Mouse (Mus musculus): ENCODE data around the gene Cd4. TPM values are rescaled to one million over a fixed set of nuclear protein-coding genes. Genes with fewer than 3 reads are reported as not detected.
A peak's percentile ranks its signal among the peaks of the same experiment; 100 is the strongest.

The Cd4 gene
- 0.17 TPM in 1 of 2 replicates, not detected in the other for polyA plus RNA-seq (2015; fragmentation: Nextera tagmentation; extraction: Ambion mirVana)

DNA sequence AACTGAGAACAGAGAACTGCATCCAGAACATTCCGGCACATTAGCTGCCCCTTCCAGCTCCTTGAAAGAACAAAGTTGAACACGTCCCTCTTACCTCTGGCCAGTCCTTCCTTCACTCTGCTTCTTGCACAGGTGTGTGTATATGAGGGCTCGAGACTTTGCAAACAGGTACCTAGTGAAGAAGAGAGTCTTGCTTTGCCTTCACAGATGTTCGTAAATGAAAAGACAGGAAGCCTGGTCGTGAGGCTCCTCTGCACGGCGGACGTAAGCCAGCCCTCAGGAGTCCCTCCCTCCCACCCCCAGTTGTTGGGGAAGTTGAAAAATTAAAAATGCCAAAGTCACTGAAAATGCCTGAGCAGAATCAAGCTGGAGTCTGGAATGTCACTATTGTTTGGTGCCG lies at the start of gene Cd4:
Cd4 (minus strand) TSS at position 236 of the 400 bp plus-strand sequence.
- Histone ChIP-seq H3K9me3 (replicated peaks) (no peaks in the 10 kb centered on the region), H3K9ac (no peak within 1 kb of the TSS), H3K36me3 (no peaks in the 10 kb centered on the region), H3K27me3 (no peaks in the 10 kb centered on the region), H3K4me2 (no peak within 1 kb of the TSS), H3K4me1 (replicated peaks) (no peaks in the 10 kb centered on the region), H3K27ac (no peak within 1 kb of the TSS), H3K4me3 (replicated peaks) (no peak within 1 kb of the TSS)
- DNase-seq (no peak), ATAC-seq (ENCODE audit: low read depth) (no peak)
- 61% methylated on average over 9 of the region's 9 CpGs for WGBS (ENCODE audit: insufficient replicate concordance)

DNA sequence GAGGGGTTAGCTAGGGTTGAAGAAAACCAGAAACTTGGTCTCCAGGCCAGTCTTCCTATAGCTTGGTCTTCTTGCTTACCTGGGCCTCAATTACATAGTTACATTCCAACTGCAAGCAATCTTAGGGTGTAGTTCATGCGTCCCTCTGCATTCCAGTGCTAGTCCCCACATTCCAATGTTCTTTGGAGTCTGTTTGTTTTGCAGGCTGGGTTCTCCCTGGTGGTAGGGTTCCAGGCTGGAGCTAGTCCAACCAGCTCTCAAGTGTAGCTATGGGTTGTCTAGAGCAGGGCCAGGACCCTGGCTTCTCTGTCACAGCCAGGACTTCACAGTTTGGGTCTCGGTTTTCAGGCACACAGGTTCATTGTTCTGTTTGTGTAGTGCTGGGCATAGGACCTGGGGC lies 49.5 kb upstream of the Cd4 start:
- DNase-seq = no peak
- WGBS (ENCODE audit: insufficient replicate concordance) = 77% methylated on average over 2 of the region's 2 CpGs
- H3K36me3 ChIP-seq = peaks cover 62% of the 10 kb centered on the region

DNA sequence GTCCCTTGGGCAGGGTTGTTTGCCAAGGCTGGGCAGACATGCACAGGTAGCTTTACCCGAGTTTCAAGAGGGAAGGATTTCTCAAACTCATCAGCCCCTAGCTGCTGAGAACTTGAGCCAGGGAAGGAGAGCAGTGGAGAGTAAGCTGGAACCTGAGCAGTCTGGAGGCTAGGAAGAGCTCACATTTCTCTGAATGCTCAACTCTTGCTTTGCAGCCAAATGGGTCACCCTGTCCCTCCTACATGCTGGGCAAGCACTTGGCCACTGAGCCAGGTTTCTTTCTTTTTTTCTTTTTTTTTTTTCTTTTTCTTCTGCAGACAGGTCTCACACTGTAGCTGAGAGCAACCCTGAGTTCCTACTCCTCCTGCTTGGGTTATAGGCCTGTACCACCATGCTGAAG lies 48.7 kb upstream of the Cd4 start:
- Histone ChIP-seq H3K4me1 (replicated peaks) (peaks cover 27% of the 10 kb centered on the region), H3K4me2 (no peak overlapping the region), H3K27me3 (no peaks in the 10 kb centered on the region), H3K9ac (no peak overlapping the region), H3K36me3 (peaks cover 65% of the 10 kb centered on the region), H3K4me3 (replicated peaks) (no peak overlapping the region), H3K27ac (no peak overlapping the region), H3K9me3 (replicated peaks) (no peaks in the 10 kb centered on the region)
- WGBS (ENCODE audit: insufficient replicate concordance) = 55% methylated on average over 1 of the region's 1 CpGs
- no peak for ATAC-seq (ENCODE audit: low read depth)
- DNase-seq = no peak

More for the DNA sequence above, 49.5 kb upstream of the Cd4 start:
- H3K4me2 ChIP-seq = no peak overlapping the region
- no peak for ATAC-seq (ENCODE audit: low read depth)
- H3K27me3 ChIP-seq = no peaks in the 10 kb centered on the region
- peaks cover 20% of the 10 kb centered on the region for H3K4me1 ChIP-seq (replicated peaks)
- no peak overlapping the region for H3K27ac ChIP-seq
- H3K4me3 ChIP-seq (replicated peaks) = no peak overlapping the region
- no peak overlapping the region for H3K9ac ChIP-seq
- H3K9me3 ChIP-seq (replicated peaks) = no peaks in the 10 kb centered on the region

DNA sequence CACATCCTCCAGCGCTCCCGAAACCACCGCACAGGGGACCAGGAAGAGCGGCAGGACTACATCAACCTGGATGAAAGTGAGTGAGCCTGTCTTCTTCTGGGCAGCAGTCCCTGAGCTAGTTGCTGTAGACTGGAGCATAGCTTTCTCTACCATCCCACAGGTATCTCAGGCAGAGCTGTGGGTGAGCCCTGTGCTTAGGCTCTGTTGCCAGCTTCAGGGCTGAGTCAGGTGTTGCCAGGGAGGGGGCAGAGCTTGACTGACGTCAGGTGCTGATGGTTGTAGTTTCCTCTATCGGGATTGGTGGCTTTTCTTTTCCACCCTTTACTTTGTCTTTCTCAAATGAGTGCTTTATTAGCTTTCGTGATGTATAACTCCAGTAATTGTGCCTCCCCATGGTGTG lies 46.6 kb upstream of the Cd4 start:
- Histone ChIP-seq H3K4me3 (replicated peaks) (no peak overlapping the region), H3K27ac (no peak overlapping the region), H3K4me2 (no peak overlapping the region), H3K36me3 (peaks cover 65% of the 10 kb centered on the region), H3K27me3 (no peaks in the 10 kb centered on the region), H3K4me1 (replicated peaks) (peaks cover 37% of the 10 kb centered on the region), H3K9ac (no peak overlapping the region), H3K9me3 (replicated peaks) (no peaks in the 10 kb centered on the region)
- DNase-seq = no peak
- no peak for ATAC-seq (ENCODE audit: low read depth)
- 88% methylated on average over 7 of the region's 7 CpGs for WGBS (ENCODE audit: insufficient replicate concordance)

DNA sequence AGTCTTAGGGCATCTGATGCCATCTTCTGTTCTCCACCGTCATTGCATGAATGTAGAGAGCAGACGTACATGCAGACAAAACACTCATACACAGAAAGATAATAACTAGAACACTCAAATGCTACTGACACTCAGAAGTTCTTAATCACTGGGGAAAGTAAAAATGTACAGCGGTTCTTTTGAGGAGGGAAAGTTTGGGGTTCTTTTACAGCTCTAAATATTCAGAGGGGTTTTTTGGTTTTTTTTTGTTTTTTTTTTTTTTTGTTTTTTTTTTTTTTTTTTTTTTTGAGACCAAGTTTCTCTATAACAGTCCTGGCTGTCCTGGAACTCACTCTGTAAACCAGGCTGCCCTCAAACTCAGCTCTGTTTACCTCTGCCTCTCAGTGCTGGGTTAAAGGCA lies 45.1 kb upstream of the Cd4 start:
- H3K36me3 ChIP-seq = peaks cover 55% of the 10 kb centered on the region
- peaks cover 42% of the 10 kb centered on the region for H3K4me1 ChIP-seq (replicated peaks)
- no peak overlapping the region for H3K4me3 ChIP-seq (replicated peaks)
- no peaks in the 10 kb centered on the region for H3K27me3 ChIP-seq
- 79% methylated on average over 3 of the region's 3 CpGs for WGBS (ENCODE audit: insufficient replicate concordance)
- ATAC-seq (ENCODE audit: low read depth) = no peak
- DNase-seq = no peak
- no peak overlapping the region for H3K9ac ChIP-seq
- 0 out of 2 replicates have a peak overlapping the region, but pooled peaks have one; percentile 86 for H3K4me2 ChIP-seq
- no peak overlapping the region for H3K27ac ChIP-seq
- H3K9me3 ChIP-seq (replicated peaks) = no peaks in the 10 kb centered on the region

DNA sequence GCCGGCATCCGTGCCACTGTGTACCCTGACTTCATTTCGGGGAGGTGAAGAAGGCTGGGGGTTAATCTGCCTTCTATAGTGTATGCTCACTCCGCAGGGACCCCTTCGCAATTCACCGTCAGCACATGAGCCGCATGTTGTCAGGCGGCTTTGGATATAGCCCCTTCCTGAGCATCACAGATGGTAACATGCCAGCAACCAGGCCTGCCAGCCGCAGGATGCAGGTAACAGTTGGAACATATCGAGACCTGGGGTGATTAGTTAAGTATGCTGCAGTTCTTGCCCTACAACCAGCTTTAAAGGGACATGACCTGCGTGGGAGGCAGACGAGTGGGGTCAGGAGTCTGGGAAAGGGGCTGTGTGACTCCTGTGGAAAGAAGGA lies 44.3 kb upstream of the Cd4 start:
- H3K4me3 ChIP-seq (replicated peaks) = peak overlapping the region; percentile 98
- DNase-seq (no peak), ATAC-seq (ENCODE audit: low read depth) (no peak)
- 60% methylated on average over 12 of the region's 12 CpGs for WGBS (ENCODE audit: insufficient replicate concordance)
- peaks cover 42% of the 10 kb centered on the region for H3K4me1 ChIP-seq (replicated peaks)
- peak overlapping the region; percentile 86 for H3K4me2 ChIP-seq
- no peaks in the 10 kb centered on the region for H3K9me3 ChIP-seq (replicated peaks)
- H3K9ac ChIP-seq = peak overlapping the region; percentile 97
- peaks cover 48% of the 10 kb centered on the region for H3K36me3 ChIP-seq
- no peaks in the 10 kb centered on the region for H3K27me3 ChIP-seq
- peak overlapping the region; percentile 90 for H3K27ac ChIP-seq

DNA sequence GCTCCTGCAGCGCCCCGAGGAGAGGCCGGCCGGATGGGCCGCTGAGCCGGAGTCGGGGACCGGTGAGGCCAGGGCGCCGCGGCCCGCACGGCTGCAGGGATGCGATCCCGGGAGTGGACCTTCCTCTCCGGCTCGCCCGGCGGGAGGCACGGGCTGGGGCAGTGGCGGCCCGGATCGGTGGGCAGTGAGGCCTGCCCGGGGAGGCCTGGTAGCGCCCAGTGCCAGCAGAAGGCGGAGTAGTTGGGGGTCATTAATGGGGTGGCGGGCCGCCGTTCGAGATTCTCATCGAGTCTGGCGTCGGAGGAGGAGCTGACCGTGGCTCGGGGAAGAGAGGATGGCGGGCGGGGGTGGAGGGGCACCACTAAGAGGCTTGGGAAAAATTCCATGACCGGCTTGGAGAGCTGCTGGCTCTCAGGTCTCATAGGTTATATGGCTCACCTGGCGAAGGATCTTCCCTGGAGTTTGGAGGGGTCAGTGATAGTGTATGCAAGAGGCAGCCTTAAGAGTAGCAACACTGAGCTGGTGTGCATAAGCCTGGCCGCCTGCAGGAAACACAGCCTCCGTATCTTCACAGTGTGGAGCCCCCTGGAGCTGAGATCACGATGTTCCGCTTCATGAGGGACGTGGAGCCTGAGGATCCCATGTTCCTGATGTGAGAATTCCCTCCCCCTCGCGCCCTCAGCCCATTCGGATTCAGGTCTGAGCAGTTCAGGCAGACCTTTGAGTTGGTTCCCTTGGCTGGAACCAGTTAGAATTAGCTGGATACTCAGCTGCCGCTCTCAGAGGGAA lies 43.7 kb upstream of the Cd4 start:
- Histone ChIP-seq H3K4me3 (replicated peaks) (peak overlapping the region; percentile 98), H3K9ac (peak overlapping the region; percentile 97), H3K27ac (peak overlapping the region; percentile 90), H3K4me2 (peak overlapping the region; percentile 86), H3K9me3 (replicated peaks) (no peaks in the 10 kb centered on the region), H3K36me3 (peaks cover 43% of the 10 kb centered on the region), H3K27me3 (no peaks in the 10 kb centered on the region), H3K4me1 (replicated peaks) (peaks cover 42% of the 10 kb centered on the region)
- DNase-seq (peak; percentile 29), ATAC-seq (ENCODE audit: low read depth) (0 out of 2 replicates have a peak, but pooled peaks have one; percentile 4)
- 2% methylated on average over 46 of the region's 48 CpGs for WGBS (ENCODE audit: insufficient replicate concordance)

DNA sequence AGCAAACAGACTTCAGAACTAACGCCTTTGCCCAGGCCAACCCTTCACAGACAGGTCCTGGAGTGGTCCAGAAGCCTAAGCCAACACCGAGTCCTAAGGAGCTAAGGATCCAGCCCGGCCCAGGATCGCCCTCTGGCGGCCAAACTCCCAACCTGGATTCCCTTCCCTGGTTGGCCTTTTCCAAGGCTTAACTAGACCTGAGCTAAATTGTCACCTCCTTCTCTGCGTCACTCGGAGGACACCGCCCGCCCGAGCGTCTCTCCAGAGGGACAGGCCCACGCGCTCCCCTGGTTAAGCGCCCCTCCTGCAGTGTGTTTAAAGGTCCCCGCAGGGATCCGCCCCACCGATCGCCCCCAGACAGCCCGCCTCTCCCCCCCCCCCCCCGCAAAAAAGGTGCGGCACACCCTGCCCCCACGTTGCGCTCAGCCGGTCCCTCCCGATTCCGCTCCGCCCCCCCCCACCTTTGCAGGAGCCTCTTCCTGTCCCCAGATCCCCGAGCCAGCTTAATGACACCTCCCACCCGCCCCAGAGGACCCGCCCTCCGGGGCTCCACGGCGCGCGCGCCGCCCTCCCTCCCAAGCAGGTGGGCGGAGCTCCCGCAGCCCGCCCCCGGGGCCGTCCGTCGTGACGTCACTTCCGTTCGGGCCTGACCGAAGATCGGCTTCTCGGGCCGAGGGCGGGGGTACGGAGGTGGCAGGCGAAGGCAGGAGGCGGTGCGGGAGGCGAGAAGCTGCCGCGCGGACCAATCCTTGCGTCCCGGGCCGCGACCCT lies 42.9 kb upstream of the Cd4 start, which contains the start of gene Mlf2:
Mlf2 (plus strand) TSS at position 633 of the 771 bp plus-strand sequence.
- peak; percentile 93 for DNase-seq
- peak within 1 kb of the TSS; percentile 90 for H3K27ac ChIP-seq
- H3K4me2 ChIP-seq = peak within 1 kb of the TSS; percentile 86
- peak within 1 kb of the TSS; percentile 97 for H3K9ac ChIP-seq
- 0 out of 2 replicates have a peak, but pooled peaks cover 2% of the 10 kb centered on the region for H3K27me3 ChIP-seq
- peaks cover 35% of the 10 kb centered on the region for H3K36me3 ChIP-seq
- H3K4me1 ChIP-seq (replicated peaks) = peaks cover 44% of the 10 kb centered on the region
- no peaks in the 10 kb centered on the region for H3K9me3 ChIP-seq (replicated peaks)
- peak within 1 kb of the TSS; percentile 98 for H3K4me3 ChIP-seq (replicated peaks)
- under 1% methylated on average over 55 of the region's 64 CpGs for WGBS (ENCODE audit: insufficient replicate concordance)
- peak; percentile 89 for ATAC-seq (ENCODE audit: low read depth)

DNA sequence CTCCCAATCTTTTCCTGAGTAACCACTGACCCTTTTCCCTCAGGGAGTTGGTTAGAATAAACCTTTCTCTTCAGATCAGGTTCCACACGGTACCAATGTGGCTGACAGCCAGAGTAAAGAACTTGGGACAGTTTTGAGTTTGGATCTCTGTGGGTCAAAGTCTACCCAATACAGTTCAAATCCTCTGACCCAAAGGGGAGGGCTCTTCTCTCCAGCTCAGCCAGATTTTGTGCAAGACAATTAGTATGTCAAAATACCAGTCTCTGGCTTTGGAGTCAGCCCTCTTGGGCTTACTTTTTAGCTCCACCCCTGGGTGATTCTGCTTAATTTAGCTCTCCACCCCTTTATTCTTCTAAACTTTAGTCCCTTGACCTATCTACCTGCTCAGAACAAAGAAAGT lies 42.2 kb upstream of the Cd4 start:
- peak overlapping the region; percentile 98 for H3K4me3 ChIP-seq (replicated peaks)
- peak overlapping the region; percentile 77 for H3K9ac ChIP-seq
- peaks cover 44% of the 10 kb centered on the region for H3K4me1 ChIP-seq (replicated peaks)
- H3K4me2 ChIP-seq = peak overlapping the region; percentile 86
- H3K9me3 ChIP-seq (replicated peaks) = no peaks in the 10 kb centered on the region
- 0 out of 2 replicates have a peak, but pooled peaks cover 4% of the 10 kb centered on the region for H3K27me3 ChIP-seq
- DNase-seq = no peak
- 71% methylated on average over 1 of the region's 1 CpGs for WGBS (ENCODE audit: insufficient replicate concordance)
- peak overlapping the region; percentile 87 for H3K27ac ChIP-seq
- H3K36me3 ChIP-seq = peaks cover 28% of the 10 kb centered on the region
- ATAC-seq (ENCODE audit: low read depth) = no peak

DNA sequence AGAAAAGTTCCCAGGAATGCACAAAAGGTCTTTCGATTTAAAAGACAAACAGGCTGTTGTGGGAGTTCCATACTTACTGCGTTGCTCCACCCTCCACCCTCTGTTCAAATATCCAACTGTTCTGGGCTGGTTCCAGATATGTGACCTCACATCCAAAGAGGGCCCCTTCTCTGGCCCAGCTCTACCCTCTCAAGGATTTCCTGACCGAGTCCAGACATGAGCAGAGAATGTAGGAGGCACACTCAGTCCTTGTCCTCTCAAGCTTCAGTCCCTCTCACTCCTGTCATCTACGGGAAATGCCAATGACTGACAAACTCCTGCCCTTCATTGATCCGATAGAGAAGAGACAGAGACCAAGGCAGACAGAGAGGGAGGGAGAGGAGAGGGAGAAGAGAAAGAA lies 37.9 kb upstream of the Cd4 start:
- ATAC-seq (ENCODE audit: low read depth) (no peak), DNase-seq (no peak)
- Histone ChIP-seq H3K9ac (no peak overlapping the region), H3K36me3 (no peaks in the 10 kb centered on the region), H3K4me3 (replicated peaks) (no peak overlapping the region; the same call in 1 of the 2 replicates), H3K4me1 (replicated peaks) (peaks cover 20% of the 10 kb centered on the region), H3K27me3 (peaks cover 16% of the 10 kb centered on the region), H3K4me2 (peak overlapping the region; percentile 19; the same call in 1 of the 2 replicates), H3K27ac (peak overlapping the region; percentile 64), H3K9me3 (replicated peaks) (no peaks in the 10 kb centered on the region)
- WGBS (ENCODE audit: insufficient replicate concordance) = 31% methylated on average over 5 of the region's 5 CpGs

DNA sequence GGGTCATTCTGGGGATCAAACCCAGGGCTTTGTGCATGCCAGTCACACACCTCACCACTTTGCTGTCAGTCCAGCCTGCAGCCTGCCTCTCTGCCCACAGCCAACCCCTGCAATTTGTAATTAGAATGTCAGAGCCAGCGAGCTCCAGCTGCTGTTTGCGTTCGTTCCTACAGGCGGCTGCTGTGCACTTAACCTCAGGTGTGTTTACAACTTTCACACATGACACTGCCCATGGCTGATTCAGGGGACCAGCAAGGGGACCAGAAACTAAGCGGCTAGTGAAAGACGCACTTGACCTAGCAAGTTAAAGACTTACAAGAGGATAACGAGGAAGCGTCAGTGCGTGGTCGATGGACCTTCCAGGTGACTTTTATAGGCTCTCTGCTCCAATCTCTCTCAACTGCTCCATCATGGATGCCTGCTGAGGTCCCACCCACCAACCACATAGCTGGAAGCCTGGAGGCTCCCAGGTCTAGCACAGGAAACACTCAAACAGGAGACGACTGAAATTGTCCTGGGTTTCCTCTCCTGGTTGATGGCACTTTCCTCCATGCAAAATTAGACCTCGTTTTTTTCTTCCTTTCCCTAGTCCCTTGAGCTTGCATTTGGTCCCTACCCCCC lies 37.3 kb upstream of the Cd4 start:
- peak overlapping the region; percentile 19; the same call in 1 of the 2 replicates for H3K4me2 ChIP-seq
- ATAC-seq (ENCODE audit: low read depth) (no peak), DNase-seq (no peak)
- H3K36me3 ChIP-seq = no peaks in the 10 kb centered on the region
- H3K4me1 ChIP-seq (replicated peaks) = peaks cover 23% of the 10 kb centered on the region
- no peaks in the 10 kb centered on the region for H3K9me3 ChIP-seq (replicated peaks)
- H3K27ac ChIP-seq = peak overlapping the region; percentile 50
- H3K9ac ChIP-seq = no peak overlapping the region
- peaks cover 22% of the 10 kb centered on the region for H3K27me3 ChIP-seq
- 40% methylated on average over 12 of the region's 12 CpGs for WGBS (ENCODE audit: insufficient replicate concordance)
- no peak overlapping the region; the same call in 1 of the 2 replicates for H3K4me3 ChIP-seq (replicated peaks)
